Comparison of ENCODE assay signal across 9 mouse cellular contexts in genomic region chr5:54796953-54797450, GRCm38 (mm10).
DNase-seq lines count a peak whose midpoint lies in the region; ATAC-seq and TF ChIP-seq lines count a peak whose summit lies in the region.
"Had no signal": no experiment of that assay in that cellular context is flagged by ENCODE, and none has a peak within 500 bp of the region (broad histone marks: within the 10 kb centered on the region; RNA-seq: fewer than 3 reads in every experiment).

No protein-coding gene starts in this region.

- no peak for TF ChIP-seq POLR2A in ES-Bruce4 (IDR thresholded peaks at IDR 0.05; ENCODE audit: insufficient read depth, low read length)
- no peak for TF ChIP-seq POLR2A in thymus, adult 2 months (IDR thresholded peaks at IDR 0.05; ENCODE audit: control insufficient read depth, extremely low read depth, insufficient read depth, low read length, poor library complexity)

- TF ChIP-seq CTCF in ES-Bruce4 (IDR thresholded peaks at IDR 0.05; ENCODE audit: low read depth, low read length), result peak; percentile 40
- no peak for TF ChIP-seq CTCF in thymus, adult 2 months (IDR thresholded peaks at IDR 0.05; ENCODE audit: borderline replicate concordance, control insufficient read depth, extremely low read depth, insufficient read depth, low read length, poor library complexity)

- 0 out of 2 replicates have a peak, but pooled peaks have one; percentile 52 for ATAC-seq in embryonic facial prominence, embryonic 12.5 days (ENCODE audit: insufficient number of reproducible peaks, insufficient read depth, low FRiP score, low TSS enrichment)
- peak; percentile 97 for ATAC-seq in midbrain, embryonic 15.5 days (replicated peaks)
- no peak for ATAC-seq in monocyte, adult 5-6 weeks (replicated peaks; ENCODE audit: insufficient number of reproducible peaks, low FRiP score, low TSS enrichment, poor library complexity, severe bottlenecking)

- H3K9ac ChIP-seq in ES-Bruce4 (ENCODE audit: low read depth, poor library complexity, severe bottlenecking), result no peak overlapping the region
- H3K9ac ChIP-seq in embryonic facial prominence, embryonic 12.5 days, result no peak overlapping the region
- H3K9ac ChIP-seq in midbrain, embryonic 15.5 days, result no peak overlapping the region
- H3K9ac ChIP-seq: embryonic facial prominence, embryonic 15.5 days had no signal

- no peaks in the 10 kb centered on the region for H3K4me1 ChIP-seq in ES-Bruce4 (ENCODE audit: control insufficient read depth, insufficient read depth, low read length)
- H3K4me1 ChIP-seq in embryonic facial prominence, embryonic 12.5 days, result no peaks in the 10 kb centered on the region
- peaks cover 9% of the 10 kb centered on the region for H3K4me1 ChIP-seq in midbrain, embryonic 15.5 days
- no peaks in the 10 kb centered on the region for H3K4me1 ChIP-seq in thymus, adult 2 months (replicated peaks; ENCODE audit: control insufficient read depth, insufficient read depth, low read length)
- H3K4me1 ChIP-seq: embryonic facial prominence, embryonic 15.5 days had no signal

- no peaks in the 10 kb centered on the region for H3K9me3 ChIP-seq in ES-Bruce4 (replicated peaks; ENCODE audit: control insufficient read depth, insufficient read depth, low read length, poor library complexity, severe bottlenecking)
- no peaks in the 10 kb centered on the region for H3K9me3 ChIP-seq in embryonic facial prominence, embryonic 12.5 days
- H3K9me3 ChIP-seq in midbrain, embryonic 15.5 days, result no peaks in the 10 kb centered on the region
- H3K9me3 ChIP-seq: embryonic facial prominence, embryonic 15.5 days had no signal

- peak; percentile 50 for DNase-seq in adrenal gland, postnatal 10 days
- peak; percentile 14 for DNase-seq in hindlimb bud, embryonic 11.5 days (ENCODE audit: extremely low spot score, low read depth, low spot score)
- DNase-seq in left cerebral cortex, adult 8-10 months (ENCODE audit: low spot score in 2 of 2), result peak; percentile 35 to 44
- DNase-seq in thymus, adult 2 months, result no peak

- H3K27ac ChIP-seq in ES-Bruce4 (ENCODE audit: insufficient read depth, low read length), result no peak overlapping the region
- H3K27ac ChIP-seq in embryonic facial prominence, embryonic 12.5 days, result no peak overlapping the region
- peak overlapping the region; percentile 19 for H3K27ac ChIP-seq in midbrain, embryonic 15.5 days
- H3K27ac ChIP-seq in thymus, adult 2 months (ENCODE audit: control insufficient read depth, insufficient read depth, low read length), result no peak overlapping the region
- H3K27ac ChIP-seq: embryonic facial prominence, embryonic 15.5 days had no signal

- no peak overlapping the region for H3K4me3 ChIP-seq in ES-Bruce4 (ENCODE audit: low read depth, low read length)
- no peak overlapping the region for H3K4me3 ChIP-seq in embryonic facial prominence, embryonic 12.5 days
- no peak overlapping the region for H3K4me3 ChIP-seq in midbrain, embryonic 15.5 days
- no peak overlapping the region for H3K4me3 ChIP-seq in thymus, adult 2 months (ENCODE audit: control insufficient read depth, insufficient read depth, low read length)
- H3K4me3 ChIP-seq: embryonic facial prominence, embryonic 15.5 days had no signal

- H3K4me2 ChIP-seq in embryonic facial prominence, embryonic 12.5 days (replicated peaks), result no peak overlapping the region
- H3K4me2 ChIP-seq in midbrain, embryonic 15.5 days, result no peak overlapping the region
- H3K4me2 ChIP-seq: embryonic facial prominence, embryonic 15.5 days had no signal

- no peaks in the 10 kb centered on the region for H3K27me3 ChIP-seq in ES-Bruce4 (ENCODE audit: control insufficient read depth, insufficient read depth, low read length, poor library complexity, severe bottlenecking)
- H3K27me3 ChIP-seq in embryonic facial prominence, embryonic 12.5 days, result no peaks in the 10 kb centered on the region
- H3K27me3 ChIP-seq in midbrain, embryonic 15.5 days (replicated peaks), result no peaks in the 10 kb centered on the region
- H3K27me3 ChIP-seq in thymus, adult 2 months (ENCODE audit: control insufficient read depth, insufficient read depth, low read length), result no peaks in the 10 kb centered on the region
- H3K27me3 ChIP-seq: embryonic facial prominence, embryonic 15.5 days had no signal

- TF ChIP-seq EP300 in ES-Bruce4 (IDR thresholded peaks at IDR 0.05; ENCODE audit: insufficient read depth, low read depth, low read length), result no peak

- no peaks in the 10 kb centered on the region for H3K36me3 ChIP-seq in ES-Bruce4 (ENCODE audit: control insufficient read depth, insufficient read depth, low read length, poor library complexity, severe bottlenecking)
- no peaks in the 10 kb centered on the region for H3K36me3 ChIP-seq in embryonic facial prominence, embryonic 12.5 days
- H3K36me3 ChIP-seq in midbrain, embryonic 15.5 days (replicated peaks), result no peaks in the 10 kb centered on the region
- no peaks in the 10 kb centered on the region for H3K36me3 ChIP-seq in thymus, adult 2 months (ENCODE audit: control insufficient read depth, insufficient read depth, low read length)
- H3K36me3 ChIP-seq: embryonic facial prominence, embryonic 15.5 days had no signal

- 46% methylated on average over 6 of the region's 6 CpGs for WGBS in embryonic facial prominence, embryonic 12.5 days
- WGBS in midbrain, embryonic 15.5 days, result 15% methylated on average over 6 of the region's 6 CpGs
- WGBS in thymus, adult 2 months, result 49% methylated on average over 6 of the region's 6 CpGs
